Mouse (Mus musculus) erythroblast, embryonic 14.5 days (primary cell): ENCODE results near the gene Fam162b.

Experiments used
- GATA1 ChIP-seq: IDR thresholded peaks from 2 replicates; pipeline ENCODE4 v1.6.1; 2012; ENCODE audit warnings: low read length, inconsistent platforms, mixed read lengths
- TAL1 ChIP-seq: IDR thresholded peaks from 3 replicates; pipeline ENCODE4 v1.6.1; 2012; ENCODE audit warnings: low read length, inconsistent platforms, mixed read lengths

GRCm38 (mm10) chr10:51613421-51613820 lies 23.1 kb upstream of the Fam162b start:
- no peak for TF ChIP-seq GATA1
- no peak for TF ChIP-seq TAL1
